Mouse (Mus musculus): ENCODE results near the gene Ythdf2. TPM values are rescaled to one million over a fixed set of nuclear protein-coding genes. Genes with fewer than 3 reads are reported as not detected.
A peak's percentile ranks its signal among the peaks of the same experiment; 100 is the strongest.

The Ythdf2 gene
- total and polyA plus RNA-seq, 3 experiments, result 80.4 to 979 (median 103) TPM

- H3K4me1 ChIP-seq (ENCODE audit: control insufficient read depth in 1 of 2, insufficient read depth in 2 of 2, low read length in 2 of 2), result peaks cover 33 to 47% of the 10 kb centered on the region in 2 experiments
These were observed 4.5 kb upstream of the Ythdf2 start for GRCm38 (mm10) chr4:132216602-132217001.

GRCm38 (mm10) chr4:132214847-132215246, 2.7 kb upstream of the Ythdf2 start:
- Histone ChIP-seq H3K79me2 (ENCODE audit: control insufficient read depth, insufficient read depth, low read length, poor library complexity) (peaks cover 22% of the 10 kb centered on the region), H3K9me3 (replicated peaks; ENCODE audit: insufficient read depth, low read length) (no peaks in the 10 kb centered on the region), H3K27ac (ENCODE audit: control insufficient read depth, low read depth, low read length) (peak overlapping the region; percentile 82), H3K4me3 (ENCODE audit: control insufficient read depth in 1 of 2, insufficient read depth in 1 of 2, low read depth in 2 of 2, low read length in 2 of 2) (peak overlapping the region; percentile 34 to 53; a peak in 3 of 4 replicates), H3K4me1 (ENCODE audit: control insufficient read depth in 1 of 2, insufficient read depth in 2 of 2, low read length in 2 of 2) (peaks cover 40 to 47% of the 10 kb centered on the region in 2 experiments), H3K27me3 (ENCODE audit: control insufficient read depth in 1 of 2, insufficient read depth in 2 of 2, low read length in 2 of 2) (no peaks in the 10 kb centered on the region), H3K36me3 (ENCODE audit: control insufficient read depth in 1 of 2, insufficient read depth in 2 of 2, low read length in 2 of 2) (peaks cover 3 to 53% of the 10 kb centered on the region in 2 experiments), H3K9ac (ENCODE audit: control insufficient read depth, low read depth, low read length, poor library complexity, severe bottlenecking) (peak overlapping the region; percentile 56)
- DNase-seq (ENCODE audit: low read depth, low spot score), result peak; percentile 90
- TF ChIP-seq CHD2 (IDR thresholded peaks at IDR 0.05; ENCODE audit: low read length) (no peak), JUND (IDR thresholded peaks at IDR 0.05; ENCODE audit: low read depth, low read length) (no peak), MYC (IDR thresholded peaks at IDR 0.05; ENCODE audit: low read depth, low read length) (peak; percentile 93), CHD1 (IDR thresholded peaks at IDR 0.05; ENCODE audit: low read depth, low read length) (no peak), ZC3H11A (IDR thresholded peaks at IDR 0.05; ENCODE audit: low read depth, low read length) (no peak), ETS1 (IDR thresholded peaks at IDR 0.05; ENCODE audit: low read depth, low read length) (peak; percentile 87), ZKSCAN1 (IDR thresholded peaks at IDR 0.05; ENCODE audit: low read depth, low read length) (no peak), RAD21 (IDR thresholded peaks at IDR 0.05; ENCODE audit: low read depth, low read length) (no peak), CTCF (IDR thresholded peaks at IDR 0.05 in 2 of 3, conservative IDR thresholded peaks at IDR 0.05 in 1 of 3; ENCODE audit: control insufficient read depth in 1 of 3, insufficient read depth in 1 of 3, low read depth in 2 of 3, low read length in 3 of 3, poor library complexity in 1 of 3, severe bottlenecking in 1 of 3) (no peak), UBTF (IDR thresholded peaks at IDR 0.05; ENCODE audit: borderline replicate concordance, insufficient read depth, low read depth, low read length) (no peak), POLR2A (IDR thresholded peaks at IDR 0.05; ENCODE audit: control insufficient read depth in 1 of 2, insufficient read depth in 1 of 2, low read depth in 1 of 2, low read length in 2 of 2, poor library complexity in 1 of 2) (peak in 1 of 2 experiments; percentile 71; a peak in 2 of 4 replicates), USF2 (IDR thresholded peaks at IDR 0.05; ENCODE audit: borderline replicate concordance in 1 of 2, insufficient read depth in 1 of 2, low read depth in 1 of 2, low read length in 2 of 2) (no peak), NRF1 (IDR thresholded peaks at IDR 0.05; ENCODE audit: insufficient read depth, low read depth, low read length, poor library complexity, severe bottlenecking) (no peak), ELF1 (IDR thresholded peaks at IDR 0.05; ENCODE audit: low read depth, low read length) (peak; percentile 82), SIN3A (IDR thresholded peaks at IDR 0.05; ENCODE audit: low read length) (peak; percentile 88), RCOR1 (IDR thresholded peaks at IDR 0.05; ENCODE audit: low read depth, low read length) (peak; percentile 63; the same call in 1 of the 2 replicates), MAZ (IDR thresholded peaks at IDR 0.05; ENCODE audit: low read depth, low read length) (peak; percentile 79; the same call in 1 of the 2 replicates), MYB (IDR thresholded peaks at IDR 0.05; ENCODE audit: low read depth, low read length) (no peak), MAX (IDR thresholded peaks at IDR 0.05; ENCODE audit: low read length) (peak; percentile 83), MAFK (IDR thresholded peaks at IDR 0.05; ENCODE audit: borderline replicate concordance, low read depth, low read length) (no peak), USF1 (IDR thresholded peaks at IDR 0.05; ENCODE audit: low read depth, low read length) (peak; percentile 74)

More at GRCm38 (mm10) chr4:132216602-132217001, 4.5 kb upstream of the Ythdf2 start:
- peak; percentile 83 for DNase-seq (ENCODE audit: low read depth, low spot score)
- peak overlapping the region; percentile 48 for H3K27ac ChIP-seq (ENCODE audit: control insufficient read depth, low read depth, low read length)
- no peak overlapping the region for H3K9ac ChIP-seq (ENCODE audit: control insufficient read depth, low read depth, low read length, poor library complexity, severe bottlenecking)
- no peak overlapping the region for H3K4me3 ChIP-seq (ENCODE audit: control insufficient read depth in 1 of 2, insufficient read depth in 1 of 2, low read depth in 2 of 2, low read length in 2 of 2)
- H3K27me3 ChIP-seq (ENCODE audit: control insufficient read depth in 1 of 2, insufficient read depth in 2 of 2, low read length in 2 of 2), result no peaks in the 10 kb centered on the region
- H3K79me2 ChIP-seq (ENCODE audit: control insufficient read depth, insufficient read depth, low read length, poor library complexity), result peaks cover 5% of the 10 kb centered on the region
- peaks cover 0 to 48% of the 10 kb centered on the region in 2 experiments; a peak in 2 of 4 replicates for H3K36me3 ChIP-seq (ENCODE audit: control insufficient read depth in 1 of 2, insufficient read depth in 2 of 2, low read length in 2 of 2)
- H3K9me3 ChIP-seq (replicated peaks; ENCODE audit: insufficient read depth, low read length), result no peaks in the 10 kb centered on the region
- TF ChIP-seq UBTF (IDR thresholded peaks at IDR 0.05; ENCODE audit: borderline replicate concordance, insufficient read depth, low read depth, low read length), result no peak
- peak; percentile 83 for TF ChIP-seq ETS1 (IDR thresholded peaks at IDR 0.05; ENCODE audit: low read depth, low read length)
- no peak for TF ChIP-seq ZMIZ1 (IDR thresholded peaks at IDR 0.05; ENCODE audit: low read depth, low read length)
- peak; percentile 99 for TF ChIP-seq RCOR1 (IDR thresholded peaks at IDR 0.05; ENCODE audit: low read depth, low read length)
- peak; percentile 92 for TF ChIP-seq BHLHE40 (IDR thresholded peaks at IDR 0.05; ENCODE audit: borderline replicate concordance, low read depth, low read length)
- TF ChIP-seq USF2 (IDR thresholded peaks at IDR 0.05; ENCODE audit: borderline replicate concordance in 1 of 2, insufficient read depth in 1 of 2, low read depth in 1 of 2, low read length in 2 of 2), result no peak
- TF ChIP-seq MXI1 (IDR thresholded peaks at IDR 0.05; ENCODE audit: low read depth, low read length), result peak; percentile 57
- 0 out of 2 replicates have a peak, but pooled peaks have one; percentile 14 for TF ChIP-seq TBP (IDR thresholded peaks at IDR 0.05; ENCODE audit: low read depth, low read length)
- no peak for TF ChIP-seq MEF2A (IDR thresholded peaks at IDR 0.05; ENCODE audit: extremely low read depth, insufficient replicate concordance, low read depth, low read length, poor library complexity, severe bottlenecking)
- no peak for TF ChIP-seq CHD1 (IDR thresholded peaks at IDR 0.05; ENCODE audit: low read depth, low read length)
- no peak for TF ChIP-seq KAT2A (conservative IDR thresholded peaks at IDR 0.05; ENCODE audit: low read depth, low read length)
- TF ChIP-seq CHD2 (IDR thresholded peaks at IDR 0.05; ENCODE audit: low read length), result no peak
- TF ChIP-seq SMC3 (IDR thresholded peaks at IDR 0.05; ENCODE audit: low read depth, low read length), result no peak
- TF ChIP-seq ZNF384 (IDR thresholded peaks at IDR 0.05; ENCODE audit: low read depth, low read length), result no peak; the same call in none of the 2 replicates
- TF ChIP-seq HCFC1 (IDR thresholded peaks at IDR 0.05; ENCODE audit: low read depth, low read length), result no peak
- TF ChIP-seq TCF12 (IDR thresholded peaks at IDR 0.05; ENCODE audit: low read depth, low read length), result peak; percentile 52; the same call in 1 of the 2 replicates
- peak; percentile 88 for TF ChIP-seq GATA1 (IDR thresholded peaks at IDR 0.05; ENCODE audit: low read depth, low read length)
- TF ChIP-seq POLR2AphosphoS2 (IDR thresholded peaks at IDR 0.05; ENCODE audit: low read length), result no peak
- TF ChIP-seq POLR2A (IDR thresholded peaks at IDR 0.05; ENCODE audit: control insufficient read depth in 1 of 2, insufficient read depth in 1 of 2, low read depth in 1 of 2, low read length in 2 of 2, poor library complexity in 1 of 2), result no peak
- TF ChIP-seq SIN3A (IDR thresholded peaks at IDR 0.05; ENCODE audit: low read length), result peak; percentile 56
- TF ChIP-seq EP300 (IDR thresholded peaks at IDR 0.05; ENCODE audit: low read depth in 1 of 2, low read length in 2 of 2), result peak; percentile 74 to 84
- TF ChIP-seq MAFK (IDR thresholded peaks at IDR 0.05; ENCODE audit: borderline replicate concordance, low read depth, low read length), result no peak
- TF ChIP-seq MAZ (IDR thresholded peaks at IDR 0.05; ENCODE audit: low read depth, low read length), result no peak
- peak; percentile 63 for TF ChIP-seq MAX (IDR thresholded peaks at IDR 0.05; ENCODE audit: low read length)
- TF ChIP-seq E2F4 (IDR thresholded peaks at IDR 0.05; ENCODE audit: borderline replicate concordance, low read depth, low read length), result no peak
- TF ChIP-seq MYC (IDR thresholded peaks at IDR 0.05; ENCODE audit: low read depth, low read length), result peak; percentile 70

Data from MEL (cell line).